ENCODE assay signal across 25 mouse cellular contexts in the genomic region with DNA sequence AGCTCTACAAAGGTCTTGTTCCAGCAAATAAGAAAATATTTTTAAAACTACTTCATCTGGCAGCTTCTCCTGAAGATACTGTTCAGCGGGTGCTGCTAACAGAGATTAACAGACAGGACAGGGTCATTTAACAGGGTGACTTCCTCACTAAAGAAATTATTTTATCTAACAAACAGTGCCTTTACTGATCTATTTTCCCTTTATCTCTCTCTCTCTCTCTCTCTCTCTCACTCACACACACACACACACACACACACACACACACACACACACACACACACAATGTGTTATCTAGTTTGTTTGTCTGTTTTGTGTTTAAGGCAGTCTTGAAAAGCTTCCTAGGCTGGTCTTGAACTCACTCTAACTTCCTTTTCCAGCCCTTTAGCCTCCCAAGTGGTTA.
"Had no signal": no experiment of that assay in that cellular context is flagged by ENCODE, and none has a peak within 500 bp of the region (broad histone marks: within the 10 kb centered on the region; RNA-seq: fewer than 3 reads in every experiment).

No protein-coding gene starts in this region.

- H3K4me1 ChIP-seq: liver, embryonic 15.5 days; lung, embryonic 15.5 days; midbrain, embryonic 10.5 days; midbrain, embryonic 12.5 days; neural tube, embryonic 13.5 days had no signal

- H3K27me3 ChIP-seq: liver, embryonic 13.5 days; liver, embryonic 15.5 days; lung, embryonic 15.5 days; megakaryocyte, embryonic 14.5 days; midbrain, embryonic 12.5 days; neural tube, embryonic 13.5 days; neural tube, embryonic 15.5 days had no signal

- DNase-seq: liver, embryonic 13.5 days; liver, postnatal 0 days; lung, adult 2 months; lung, postnatal 14 days; lung, postnatal 36 days; midbrain, embryonic 14.5 days; retina, postnatal 1 day; right cerebral cortex, adult 18-20 months; right cerebral cortex, postnatal 25 days; right cerebral cortex, postnatal 4 days; spleen, adult 18-20 months; thymus, adult 18-20 months; thymus, postnatal 25 days; thymus, postnatal 4 days had no signal

- H3K9me3 ChIP-seq: liver, embryonic 13.5 days; liver, embryonic 15.5 days; lung, embryonic 15.5 days; megakaryocyte, embryonic 14.5 days; midbrain, embryonic 10.5 days; midbrain, embryonic 12.5 days; neural tube, embryonic 13.5 days; neural tube, embryonic 15.5 days had no signal

- H3K4me3 ChIP-seq: liver, embryonic 13.5 days; liver, embryonic 15.5 days; lung, embryonic 15.5 days; megakaryocyte, embryonic 14.5 days; midbrain, embryonic 10.5 days; midbrain, embryonic 12.5 days; myocyte; neural tube, embryonic 13.5 days; neural tube, embryonic 15.5 days had no signal

- H3K9ac ChIP-seq: liver, embryonic 13.5 days; liver, embryonic 15.5 days; liver, postnatal 0 days; lung, embryonic 15.5 days; midbrain, embryonic 12.5 days; neural tube, embryonic 13.5 days; neural tube, embryonic 15.5 days had no signal

- H3K27ac ChIP-seq: liver, embryonic 13.5 days; liver, embryonic 15.5 days; lung, embryonic 15.5 days; macrophage; midbrain, embryonic 10.5 days; midbrain, embryonic 12.5 days; neural tube, embryonic 13.5 days; neural tube, embryonic 15.5 days had no signal

- H3K4me2 ChIP-seq: liver, embryonic 13.5 days; liver, embryonic 15.5 days; lung, embryonic 15.5 days; midbrain, embryonic 12.5 days; neural tube, embryonic 13.5 days; neural tube, embryonic 15.5 days had no signal

- ATAC-seq: liver, postnatal 0 days; lung, postnatal 0 days; midbrain, embryonic 16.5 days had no signal
